15 mouse cellular contexts compared by ENCODE assay signal in genomic region chr2:127313878-127314277, GRCm38 (mm10). TPM values are rescaled to one million over a fixed set of nuclear protein-coding genes. Genes with fewer than 3 reads are reported as not detected.
DNase-seq lines count a peak whose midpoint lies in the region; ATAC-seq and TF ChIP-seq lines count a peak whose summit lies in the region.
"Had no signal": no experiment of that assay in that cellular context is flagged by ENCODE, and none has a peak within 500 bp of the region (broad histone marks: within the 10 kb centered on the region; RNA-seq: fewer than 3 reads in every experiment).

No protein-coding gene starts in this region.

- peak overlapping the region; percentile 0; the same call in 1 of the 2 replicates for H3K9ac ChIP-seq in heart, embryonic 13.5 days
- no peak overlapping the region for H3K9ac ChIP-seq in lung, embryonic 14.5 days
- H3K9ac ChIP-seq in liver, postnatal 0 days (replicated peaks): no peak overlapping the region
- H3K9ac ChIP-seq: forebrain, embryonic 15.5 days had no signal

- H3K4me1 ChIP-seq in heart, embryonic 13.5 days: peaks cover 9% of the 10 kb centered on the region; the same call in 1 of the 2 replicates
- no peaks in the 10 kb centered on the region for H3K4me1 ChIP-seq in lung, embryonic 14.5 days (ENCODE audit: insufficient read depth)
- H3K4me1 ChIP-seq in liver, postnatal 0 days (ENCODE audit: insufficient read depth): peaks cover 11% of the 10 kb centered on the region
- H3K4me1 ChIP-seq: forebrain, embryonic 15.5 days had no signal

- peak; percentile 41 for TF ChIP-seq CTCF in lung, embryonic 14.5 days (IDR thresholded peaks at IDR 0.05; ENCODE audit: low read depth)
- peak; percentile 52 for TF ChIP-seq CTCF in liver, postnatal 0 days (IDR thresholded peaks at IDR 0.05; ENCODE audit: low read depth)

- no peak overlapping the region for H3K4me3 ChIP-seq in heart, embryonic 13.5 days
- no peak overlapping the region for H3K4me3 ChIP-seq in lung, embryonic 14.5 days (ENCODE audit: low read depth, low read length)
- H3K4me3 ChIP-seq in liver, postnatal 0 days (ENCODE audit: low read depth, low read length): no peak overlapping the region
- H3K4me3 ChIP-seq: forebrain, embryonic 15.5 days had no signal

- ATAC-seq in heart, embryonic 13.5 days (ENCODE audit: extremely low read depth, insufficient number of reproducible peaks, low FRiP score, low TSS enrichment): no peak
- peak; percentile 28; the same call in 1 of the 2 replicates for ATAC-seq in lung, embryonic 14.5 days (ENCODE audit: insufficient read depth)
- peak; percentile 72 for ATAC-seq in liver, postnatal 0 days
- ATAC-seq: forebrain, embryonic 15.5 days had no signal

- no peaks in the 10 kb centered on the region for H3K36me3 ChIP-seq in heart, embryonic 13.5 days
- H3K36me3 ChIP-seq in lung, embryonic 14.5 days (ENCODE audit: insufficient read depth): no peaks in the 10 kb centered on the region
- no peaks in the 10 kb centered on the region for H3K36me3 ChIP-seq in liver, postnatal 0 days (replicated peaks; ENCODE audit: insufficient read depth, low read length)
- H3K36me3 ChIP-seq: forebrain, embryonic 15.5 days had no signal

- H3K9me3 ChIP-seq in heart, embryonic 13.5 days: no peaks in the 10 kb centered on the region
- H3K9me3 ChIP-seq in lung, embryonic 14.5 days (ENCODE audit: low read depth, low read length): no peaks in the 10 kb centered on the region
- 0 out of 2 replicates have a peak, but pooled peaks cover 2% of the 10 kb centered on the region for H3K9me3 ChIP-seq in liver, postnatal 0 days (ENCODE audit: low read length)
- H3K9me3 ChIP-seq: forebrain, embryonic 15.5 days had no signal

- peak overlapping the region; percentile 81 for H3K27ac ChIP-seq in heart, embryonic 13.5 days (replicated peaks)
- H3K27ac ChIP-seq in lung, embryonic 14.5 days (ENCODE audit: low read depth): peak overlapping the region; percentile 60; the same call in 1 of the 2 replicates
- H3K27ac ChIP-seq in liver, postnatal 0 days (ENCODE audit: low read depth): peak overlapping the region; percentile 25; the same call in 1 of the 2 replicates
- H3K27ac ChIP-seq: forebrain, embryonic 15.5 days had no signal

- WGBS in heart, embryonic 13.5 days: 51% methylated on average over 4 of the region's 4 CpGs
- WGBS in lung, embryonic 14.5 days: 50% methylated on average over 4 of the region's 4 CpGs
- WGBS in liver, postnatal 0 days (ENCODE audit: insufficient replicate concordance): 43% methylated on average over 4 of the region's 4 CpGs

- no peak for DNase-seq in heart, adult 18-20 months
- peak; percentile 51 for DNase-seq in lung, embryonic 14.5 days
- DNase-seq in lung, postnatal 14 days: no peak
- peak; percentile 27 for DNase-seq in ZHBTc4 (ENCODE audit: low read depth, low spot score)
- no peak for DNase-seq in liver, postnatal 0 days
- no peak for DNase-seq in cerebellum, adult 9-11 months
- no peak for DNase-seq in cerebellum, adult 11-12 months
- DNase-seq: adrenal gland, postnatal 10 days; cerebellum, postnatal 14 days had no signal

- no peak overlapping the region for H3K4me2 ChIP-seq in heart, embryonic 13.5 days
- H3K4me2 ChIP-seq in lung, embryonic 14.5 days: no peak overlapping the region
- no peak overlapping the region for H3K4me2 ChIP-seq in liver, postnatal 0 days (ENCODE audit: low read depth, low read length)
- H3K4me2 ChIP-seq: forebrain, embryonic 15.5 days had no signal

- TF ChIP-seq EP300 in liver, postnatal 0 days (IDR thresholded peaks at IDR 0.05; ENCODE audit: low read depth): peak; percentile 54; the same call in 1 of the 2 replicates

- no peaks in the 10 kb centered on the region for H3K27me3 ChIP-seq in heart, embryonic 13.5 days (replicated peaks)
- no peaks in the 10 kb centered on the region for H3K27me3 ChIP-seq in lung, embryonic 14.5 days (ENCODE audit: insufficient read depth, low read length)
- no peaks in the 10 kb centered on the region for H3K27me3 ChIP-seq in liver, postnatal 0 days (ENCODE audit: insufficient read depth, low read length)
- H3K27me3 ChIP-seq: forebrain, embryonic 15.5 days had no signal

RNA-seq across cellular contexts. Expression of gene Dusp2, which starts 22.1 kb away (rescaled TPM):
- 13.5 and 15.9 TPM in 2 replicates for polyA plus RNA-seq in heart, embryonic 13.5 days (2015; fragmentation: Nextera tagmentation; extraction: Ambion mirVana)
- total RNA-seq in heart, adult 18-20 months (2021): 1 to 10 TPM in 1 of 2 experiments, under 1 TPM in 1; 0.57 to 2.0 TPM
- 12.3 and 15.7 TPM in 2 replicates for polyA plus RNA-seq in lung, embryonic 14.5 days (2014; fragmentation: Nextera tagmentation; extraction: Ambion mirVana)
- polyA plus RNA-seq in liver, postnatal 0 days (2015; fragmentation: Nextera tagmentation; extraction: Ambion mirVana): 5.6 and 5.9 TPM in 2 replicates

RNA-seq across cellular contexts. Expression of gene Astl, which starts 24.6 kb away (rescaled TPM):
- polyA plus RNA-seq in heart, embryonic 13.5 days (2015; fragmentation: Nextera tagmentation; extraction: Ambion mirVana): not detected in 2 replicates
- total RNA-seq in heart, adult 18-20 months (2021): not detected
- polyA plus RNA-seq in lung, embryonic 14.5 days (2014; fragmentation: Nextera tagmentation; extraction: Ambion mirVana): not detected in 2 replicates
- not detected in 2 replicates for polyA plus RNA-seq in liver, postnatal 0 days (2015; fragmentation: Nextera tagmentation; extraction: Ambion mirVana)
- total RNA-seq: layer of hippocampus, postnatal 10 days; MEL had no signal
- polyA plus RNA-seq: forebrain, embryonic 15.5 days; hindbrain, embryonic 11.5 days; neural tube, embryonic 11.5 days had no signal

RNA-seq across cellular contexts. Expression of gene Stard7, which starts 43.9 kb away (rescaled TPM):
- polyA plus RNA-seq in heart, embryonic 13.5 days (2015; fragmentation: Nextera tagmentation; extraction: Ambion mirVana): 92.0 and 94.0 TPM in 2 replicates
- total RNA-seq in heart, adult 18-20 months (2021): 100 to 1,000 TPM; 157 to 176 TPM
- 86.6 and 88.7 TPM in 2 replicates for polyA plus RNA-seq in lung, embryonic 14.5 days (2014; fragmentation: Nextera tagmentation; extraction: Ambion mirVana)
- 41.7 and 44.7 TPM in 2 replicates for polyA plus RNA-seq in liver, postnatal 0 days (2015; fragmentation: Nextera tagmentation; extraction: Ambion mirVana)

RNA-seq across cellular contexts. Expression of gene Adra2b, which starts 49.1 kb away (rescaled TPM):
- 1.6 and 1.8 TPM in 2 replicates for polyA plus RNA-seq in heart, embryonic 13.5 days (2015; fragmentation: Nextera tagmentation; extraction: Ambion mirVana)
- under 1 TPM; 0.72 to 0.77 TPM for total RNA-seq in heart, adult 18-20 months (2021)
- polyA plus RNA-seq in lung, embryonic 14.5 days (2014; fragmentation: Nextera tagmentation; extraction: Ambion mirVana): not detected in 2 replicates
- polyA plus RNA-seq in liver, postnatal 0 days (2015; fragmentation: Nextera tagmentation; extraction: Ambion mirVana): 4.7 and 4.8 TPM in 2 replicates
- total RNA-seq: MEL had no signal

Comparison
In these comparisons a context has a peak if more than half of its experiments do, and no peak if none do; other contexts are left out.
1. DNase-seq: peak in lung, embryonic 14.5 days (single experiment) and ZHBTc4 (single experiment); none in heart, adult 18-20 months (0 of 2), lung, postnatal 14 days (single experiment), liver, postnatal 0 days (single experiment), cerebellum, adult 9-11 months (single experiment) and cerebellum, adult 11-12 months (single experiment).
2. H3K27ac ChIP-seq: peak in every context shown above with its lines; median percentile 81 in heart, embryonic 13.5 days; 60 in lung, embryonic 14.5 days; 25 in liver, postnatal 0 days.